Comparison of ENCODE assay signal across 32 mouse cellular contexts in the genomic region with DNA sequence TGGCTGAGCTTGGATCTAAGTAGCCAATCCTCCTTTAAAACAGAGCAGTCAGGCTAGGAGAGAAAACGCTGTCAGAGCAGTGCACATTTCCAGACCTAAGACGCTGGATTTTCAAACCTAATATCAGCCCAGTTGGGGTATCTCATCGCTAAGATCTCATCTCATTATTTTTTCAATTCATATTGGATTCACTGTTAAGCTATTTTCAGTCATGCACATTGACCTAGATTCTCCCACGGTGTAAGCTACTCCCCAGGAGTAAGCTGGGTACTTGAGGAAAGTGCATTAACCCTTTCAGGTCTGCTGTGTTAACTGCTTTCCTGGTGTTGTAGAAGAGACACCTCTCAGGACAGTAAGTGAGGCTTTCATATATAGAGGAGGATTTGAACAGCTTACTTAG.
"Had no signal": no experiment of that assay in that cellular context is flagged by ENCODE, and none has a peak within 500 bp of the region (broad histone marks: within the 10 kb centered on the region; RNA-seq: fewer than 3 reads in every experiment).

No protein-coding gene starts in this region.

- H3K9me3 ChIP-seq: limb, embryonic 10.5 days; limb, embryonic 12.5 days; limb, embryonic 13.5 days; limb, embryonic 15.5 days; liver, embryonic 12.5 days; liver, embryonic 13.5 days; liver, embryonic 15.5 days; lung, embryonic 15.5 days; megakaryocyte, embryonic 14.5 days; midbrain, embryonic 10.5 days; midbrain, embryonic 12.5 days; midbrain, embryonic 13.5 days; midbrain, embryonic 15.5 days had no signal

- H3K27ac ChIP-seq: left cerebral cortex, adult 2 months; limb, embryonic 12.5 days; limb, embryonic 13.5 days; limb, embryonic 15.5 days; liver, embryonic 12.5 days; liver, embryonic 13.5 days; liver, embryonic 14.5 days; liver, embryonic 15.5 days; lung, embryonic 15.5 days; macrophage; midbrain, embryonic 10.5 days; midbrain, embryonic 12.5 days; midbrain, embryonic 13.5 days; midbrain, embryonic 15.5 days had no signal

- ATAC-seq: liver, embryonic 12.5 days; liver, postnatal 0 days; lung, postnatal 0 days; midbrain, embryonic 13.5 days; midbrain, embryonic 15.5 days; midbrain, embryonic 16.5 days had no signal

- H3K4me2 ChIP-seq: limb, embryonic 12.5 days; limb, embryonic 13.5 days; limb, embryonic 15.5 days; liver, embryonic 11.5 days; liver, embryonic 12.5 days; liver, embryonic 13.5 days; liver, embryonic 15.5 days; lung, embryonic 14.5 days; lung, embryonic 15.5 days; midbrain, embryonic 11.5 days; midbrain, embryonic 12.5 days; midbrain, embryonic 13.5 days; midbrain, embryonic 15.5 days had no signal

- H3K27me3 ChIP-seq: limb, embryonic 15.5 days; liver, embryonic 12.5 days; liver, embryonic 13.5 days; liver, embryonic 15.5 days; lung, embryonic 15.5 days; megakaryocyte, embryonic 14.5 days; midbrain, embryonic 13.5 days; midbrain, embryonic 15.5 days had no signal

- H3K4me1 ChIP-seq: limb, embryonic 15.5 days; liver, embryonic 12.5 days; liver, embryonic 13.5 days; liver, embryonic 15.5 days; lung, embryonic 15.5 days; megakaryocyte, embryonic 14.5 days; midbrain, embryonic 10.5 days; midbrain, embryonic 12.5 days; midbrain, embryonic 13.5 days; midbrain, embryonic 15.5 days had no signal

- H3K36me3 ChIP-seq: limb, embryonic 10.5 days; limb, embryonic 12.5 days; limb, embryonic 13.5 days; limb, embryonic 15.5 days; liver, embryonic 12.5 days; liver, embryonic 13.5 days; liver, embryonic 15.5 days; lung, embryonic 15.5 days; midbrain, embryonic 10.5 days; midbrain, embryonic 12.5 days; midbrain, embryonic 13.5 days; midbrain, embryonic 15.5 days had no signal

- DNase-seq: left cerebral cortex, postnatal 4 days; liver; liver, embryonic 13.5 days; liver, postnatal 0 days; lung, adult 18-20 months; lung, adult 2 months; lung, embryonic 14.5 days; lung, postnatal 10 days; lung, postnatal 14 days; lung, postnatal 36 days; lung, postnatal 4 days; midbrain, embryonic 14.5 days had no signal

- H3K4me3 ChIP-seq: left cerebral cortex, adult 2 months; limb, embryonic 10.5 days; limb, embryonic 12.5 days; limb, embryonic 13.5 days; limb, embryonic 15.5 days; liver, embryonic 12.5 days; liver, embryonic 13.5 days; liver, embryonic 15.5 days; lung, embryonic 15.5 days; megakaryocyte, embryonic 14.5 days; midbrain, embryonic 10.5 days; midbrain, embryonic 12.5 days; midbrain, embryonic 13.5 days; midbrain, embryonic 15.5 days; myocyte had no signal

- H3K9ac ChIP-seq: limb, embryonic 12.5 days; limb, embryonic 13.5 days; limb, embryonic 15.5 days; liver, embryonic 12.5 days; liver, embryonic 13.5 days; liver, embryonic 14.5 days; liver, embryonic 15.5 days; liver, postnatal 0 days; lung, embryonic 14.5 days; lung, embryonic 15.5 days; midbrain, embryonic 12.5 days; midbrain, embryonic 13.5 days; midbrain, embryonic 15.5 days had no signal
